Mouse (Mus musculus): ENCODE data around the gene N4bp2l1. TPM values are rescaled to one million over a fixed set of nuclear protein-coding genes. Genes with fewer than 3 reads are reported as not detected.
"Not testable (repeated sequence)": the region's sequence is repeated elsewhere in the genome, so short reads cannot be mapped to it uniquely, and the experiment has no call there.

N4bp2l1 gene
- polyA plus RNA-seq (2015; fragmentation: Nextera tagmentation; extraction: Ambion mirVana), result 47.7 and 48.6 TPM in 2 replicates

- no peak for DNase-seq (ENCODE audit: low spot score)
Measured at GRCm38 (mm10) chr5:150597088-150597487, at the start of gene N4bp2l1. Gene N4bp2l1, minus strand, starts transcription at chr5:150597188.

GRCm38 (mm10) chr5:150644926-150645325 lies 47.9 kb upstream of the N4bp2l1 start:
- DNase-seq (ENCODE audit: low spot score), result no peak

GRCm38 (mm10) chr5:150643390-150643789 lies 46.4 kb upstream of the N4bp2l1 start:
- DNase-seq (ENCODE audit: low spot score), result not testable (repeated sequence)

DNA sequence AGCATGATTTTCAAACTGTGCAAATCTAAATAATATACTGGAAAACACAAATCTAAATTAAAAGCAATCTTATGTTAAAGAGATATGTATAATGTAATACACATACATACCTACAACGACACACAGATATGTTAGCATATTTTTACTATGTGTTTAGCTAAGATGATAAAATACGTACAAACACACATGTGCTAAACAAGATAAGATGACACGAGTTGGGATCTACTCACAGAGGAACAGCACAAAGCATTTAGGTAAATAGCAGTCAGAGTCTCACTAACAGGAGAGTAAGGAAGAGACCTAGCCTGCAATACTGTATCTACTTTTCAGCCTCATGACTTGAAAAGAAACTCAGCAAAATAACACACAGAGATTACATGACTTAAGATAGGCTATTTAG lies 44.5 kb upstream of the N4bp2l1 start:
- no peak for DNase-seq (ENCODE audit: low spot score)

- no peak for DNase-seq (ENCODE audit: low spot score)
Measured at GRCm38 (mm10) chr5:150629692-150630091, 32.7 kb upstream of the N4bp2l1 start.

GRCm38 (mm10) chr5:150629272-150629671 lies 32.3 kb upstream of the N4bp2l1 start:
- no peak for DNase-seq (ENCODE audit: low spot score)

- no peak for DNase-seq (ENCODE audit: low spot score)
Measured at GRCm38 (mm10) chr5:150625528-150625927, 28.5 kb upstream of the N4bp2l1 start.

- no peak for DNase-seq (ENCODE audit: low spot score)
Measured at GRCm38 (mm10) chr5:150622792-150623191, 25.8 kb upstream of the N4bp2l1 start.

- DNase-seq (ENCODE audit: low spot score), result no peak
Measured at GRCm38 (mm10) chr5:150621592-150621991, 24.6 kb upstream of the N4bp2l1 start.

DNA sequence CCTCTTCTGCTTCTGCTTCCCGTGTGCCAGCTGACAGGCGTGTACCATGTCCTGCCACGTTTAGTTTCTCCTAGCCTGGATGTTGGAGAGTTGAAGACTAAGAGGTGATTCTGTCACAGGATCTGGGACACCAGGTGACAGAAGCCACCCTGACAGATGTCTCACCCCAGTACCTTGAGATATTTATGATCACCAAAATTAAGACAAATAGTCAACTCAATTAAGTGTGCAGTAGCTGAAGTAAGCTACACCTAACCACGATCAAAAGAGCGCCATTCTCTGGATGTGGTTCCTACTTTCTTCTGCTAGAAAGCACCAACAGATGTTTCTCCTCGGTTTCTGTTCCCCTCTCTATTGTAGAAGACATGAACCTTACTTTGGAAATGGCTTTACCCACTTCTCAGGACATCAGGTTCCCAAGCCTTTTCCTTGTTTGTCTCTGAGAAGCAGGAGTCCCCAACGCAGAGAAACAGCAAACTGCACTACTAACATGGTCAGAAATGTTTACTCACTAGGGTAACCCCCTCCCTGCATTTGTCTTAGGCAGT lies 23.7 kb upstream of the N4bp2l1 start:
- DNase-seq (ENCODE audit: low spot score), result no peak

- DNase-seq (ENCODE audit: low spot score), result no peak
Measured at GRCm38 (mm10) chr5:150618599-150619355, 21.8 kb upstream of the N4bp2l1 start.

DNA sequence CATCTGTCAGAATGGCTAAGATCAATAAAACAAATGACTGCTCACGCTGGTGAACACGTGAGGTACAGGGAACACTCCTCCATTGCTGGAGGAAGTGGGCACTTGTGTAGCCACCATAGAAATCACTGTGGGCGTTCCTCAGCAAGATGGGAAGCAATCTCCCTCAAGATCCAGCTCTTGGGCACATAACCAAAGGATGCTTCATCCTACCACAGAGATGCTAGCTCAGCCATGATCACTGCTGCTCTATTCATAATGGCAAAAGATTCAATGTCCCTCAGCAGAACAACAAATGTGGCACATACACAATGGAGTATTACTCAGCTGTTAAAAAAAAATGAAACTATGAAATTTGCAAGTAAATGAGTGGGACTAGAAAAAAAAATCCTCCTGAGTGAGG lies 19.7 kb upstream of the N4bp2l1 start:
- no peak for DNase-seq (ENCODE audit: low spot score)

DNA sequence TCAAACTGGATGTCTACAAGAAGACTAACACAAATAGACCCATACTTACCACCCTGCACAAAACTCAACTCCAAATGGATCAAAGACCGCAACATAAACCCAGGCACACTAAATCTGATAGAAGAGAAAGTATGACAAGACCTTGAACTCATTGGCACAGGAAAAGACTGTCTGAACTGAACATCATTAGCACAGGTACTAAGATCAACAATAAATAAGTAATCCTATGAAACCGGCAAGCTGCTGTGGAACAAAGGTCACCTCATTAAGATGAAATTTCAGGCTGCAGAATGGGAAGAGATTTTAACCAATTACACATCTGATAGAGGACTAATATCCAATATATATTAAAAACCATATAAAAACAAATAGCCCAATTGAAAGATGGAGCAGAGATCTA lies 19.2 kb upstream of the N4bp2l1 start:
- DNase-seq (ENCODE audit: low spot score), result no peak

DNA sequence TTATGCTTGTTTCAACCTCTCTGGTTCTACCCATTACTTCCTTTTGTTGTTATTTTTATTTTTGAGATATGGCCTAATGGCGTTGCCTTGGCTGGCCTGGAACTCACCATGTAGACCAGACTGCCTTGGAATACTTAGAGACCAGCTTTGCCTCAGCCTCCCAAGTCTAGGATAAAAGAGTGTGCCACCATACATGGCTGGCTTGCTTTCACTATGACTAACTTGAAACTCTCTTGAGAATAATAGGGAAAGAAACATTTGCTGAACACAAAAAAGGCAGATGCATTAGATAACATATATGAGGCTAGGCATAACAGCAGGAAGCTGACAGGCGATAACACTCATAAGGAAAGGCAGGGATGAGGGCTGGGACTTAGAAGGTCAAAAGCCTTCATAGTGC lies 17.1 kb upstream of the N4bp2l1 start:
- DNase-seq (ENCODE audit: low spot score), result no peak

- peak; percentile 74 for DNase-seq (ENCODE audit: low spot score)
Measured at GRCm38 (mm10) chr5:150611697-150612096, 14.7 kb upstream of the N4bp2l1 start.

DNA sequence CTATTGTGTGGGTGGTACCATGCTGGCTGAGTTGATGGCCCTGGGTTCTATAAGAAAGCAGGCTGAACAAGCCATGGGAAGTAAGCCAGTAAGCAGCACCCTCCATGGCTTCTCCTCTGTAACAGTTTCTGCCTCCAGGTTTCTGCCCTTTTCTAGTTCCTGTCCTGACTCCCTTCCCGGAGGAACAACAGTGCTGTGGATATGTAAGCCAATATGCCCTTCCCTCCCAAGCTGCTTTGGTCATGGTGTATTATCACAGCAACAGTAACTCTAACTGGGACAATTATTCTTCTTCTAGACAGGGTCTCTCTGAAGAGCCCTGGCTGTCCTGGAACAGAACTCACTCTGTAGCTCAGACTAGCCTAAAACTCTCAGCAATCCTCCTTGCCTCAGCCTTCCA lies 14.1 kb upstream of the N4bp2l1 start:
- DNase-seq (ENCODE audit: low spot score), result no peak

- no peak for DNase-seq (ENCODE audit: low spot score)
Measured at GRCm38 (mm10) chr5:150607631-150608030, 10.6 kb upstream of the N4bp2l1 start.

GRCm38 (mm10) chr5:150606131-150606530 lies 9.1 kb upstream of the N4bp2l1 start:
- no peak for DNase-seq (ENCODE audit: low spot score)

DNA sequence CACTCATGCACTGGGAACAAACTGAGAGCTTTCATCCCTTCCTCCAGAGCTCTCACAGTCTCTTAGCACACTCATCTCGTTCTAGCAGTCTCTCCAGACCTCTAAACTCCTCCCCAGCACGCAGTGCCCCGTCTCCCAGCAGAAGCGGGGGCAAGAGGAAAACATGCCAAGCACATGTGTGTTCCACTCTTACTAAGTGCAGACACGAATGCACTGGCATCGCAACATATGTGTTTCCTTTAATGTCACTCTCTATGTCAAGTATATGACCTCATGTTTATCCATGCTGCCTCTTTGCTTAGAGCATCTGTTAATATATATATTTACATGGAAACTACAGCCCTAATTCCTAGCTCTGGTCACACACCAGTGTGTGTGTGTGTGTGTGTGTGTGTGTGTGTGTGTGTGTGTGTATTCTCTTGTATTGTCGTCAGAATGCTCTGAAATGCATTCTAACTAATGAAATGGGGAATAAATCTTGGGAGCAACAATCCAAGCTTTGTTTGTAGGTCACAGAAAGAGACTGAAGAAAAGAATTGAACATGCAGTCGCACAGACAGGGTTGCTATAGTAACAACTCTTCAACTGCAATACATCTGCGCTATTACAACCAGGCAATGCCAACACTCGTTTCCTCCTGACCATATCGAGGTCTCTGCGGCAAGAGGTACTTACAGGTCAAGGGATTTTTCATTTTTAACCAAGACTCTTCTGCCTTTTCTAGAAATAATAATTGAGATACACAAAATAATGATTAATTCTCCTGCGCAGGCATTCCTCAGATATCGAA lies 4.6 kb upstream of the N4bp2l1 start:
- DNase-seq (ENCODE audit: low spot score), result no peak

DNA sequence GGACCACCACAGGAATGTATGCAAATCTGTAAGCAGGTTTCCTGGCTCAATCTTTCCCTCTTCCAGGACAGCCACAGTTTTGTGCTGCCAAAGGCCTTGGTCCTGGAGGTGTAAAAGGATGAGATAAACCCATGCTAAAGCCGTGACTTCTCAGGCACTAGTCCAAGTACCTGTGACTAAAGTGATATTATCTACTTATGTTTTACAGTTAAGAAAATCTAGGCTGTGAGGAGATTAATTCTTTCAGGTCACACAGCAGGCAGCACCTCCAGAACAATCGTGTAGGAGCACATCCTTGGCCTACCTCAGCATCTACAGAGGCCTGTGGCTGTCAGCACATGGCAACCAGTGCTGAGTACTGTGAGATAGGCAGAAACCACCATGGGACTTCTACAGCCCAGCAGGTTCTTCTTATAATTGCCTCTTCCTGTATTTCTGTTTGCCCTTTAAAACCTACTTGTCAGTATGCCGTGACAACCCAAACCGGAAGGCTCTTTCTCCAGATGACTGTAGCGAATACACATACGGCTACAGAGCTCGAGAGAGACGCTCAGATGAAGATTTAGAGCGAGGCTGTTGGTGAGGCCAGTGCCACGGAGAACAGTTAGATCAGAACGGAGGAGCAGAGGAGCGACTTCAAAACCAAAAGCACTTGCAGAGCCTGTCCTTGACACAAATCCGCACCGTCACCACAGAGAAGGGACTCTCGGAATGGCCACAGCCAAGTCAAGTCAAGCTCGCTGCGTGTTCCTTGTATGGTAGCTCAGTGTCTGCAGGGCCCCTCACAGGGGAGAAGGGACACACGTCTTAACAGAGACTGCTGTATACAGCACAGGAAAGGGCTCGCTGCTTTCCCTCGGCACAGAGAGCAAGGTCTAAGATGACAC lies 3.8 kb upstream of the N4bp2l1 start:
- peak; percentile 52 for DNase-seq (ENCODE audit: low spot score)

All from thymus, postnatal 0 days (tissue).